Mouse (Mus musculus) limb, embryonic 15.5 days (tissue): ENCODE data around the gene AK157302. TPM values are rescaled to one million over a fixed set of nuclear protein-coding genes. Genes with fewer than 3 reads are reported as not detected.
"Not testable (repeated sequence)": the region's sequence is repeated elsewhere in the genome, so short reads cannot be mapped to it uniquely, and the experiment has no call there.

Source experiments
- ATAC-seq: fragments of 200-750 bp; cut with Nextera tagmentation; 2 replicates; pipeline ENCODE4 v1.8.0; 2017; ENCODE audit warnings: low read depth, moderate TSS enrichment; ENCODE audit not compliant: insufficient number of reproducible peaks, low FRiP score, low TSS enrichment
- H3K27ac ChIP-seq: fragments of 300-500 bp; sonication (generic); 2 replicates; pipeline ENCODE4 v1.5.1; 2015; ENCODE audit warnings: moderate library complexity, mild to moderate bottlenecking, inconsistent platforms
- H3K27me3 ChIP-seq: fragments of 300-500 bp; sonication (generic); 2 replicates; pipeline ENCODE4 v1.6.1; 2015; ENCODE audit warnings: inconsistent platforms
- H3K36me3 ChIP-seq: fragments of 300-500 bp; sonication (generic); 2 replicates; pipeline ENCODE4 v1.6.1; 2015; ENCODE audit warnings: inconsistent platforms
- H3K4me1 ChIP-seq: fragments of 300-500 bp; sonication (generic); 2 replicates; pipeline ENCODE4 v1.6.1; 2015; ENCODE audit warnings: inconsistent platforms
- H3K4me2 ChIP-seq: fragments of 300-500 bp; sonication (generic); 2 replicates; pipeline ENCODE4 v1.6.1; 2015; ENCODE audit warnings: mild to moderate bottlenecking, inconsistent platforms
- H3K4me3 ChIP-seq: fragments of 300-500 bp; sonication (generic); 2 replicates; pipeline ENCODE4 v1.5.1; 2015; ENCODE audit warnings: mild to moderate bottlenecking, inconsistent platforms
- H3K9ac ChIP-seq: fragments of 300-500 bp; sonication (generic); 2 replicates; pipeline ENCODE4 v1.6.1; 2015; ENCODE audit warnings: inconsistent platforms
- H3K9me3 ChIP-seq: fragments of 300-500 bp; sonication (generic); 2 replicates; pipeline ENCODE4 v1.6.1; 2016; ENCODE audit warnings: inconsistent platforms
- WGBS: fragments of 180-500 bp; shearing (Covaris S2); methylation state at CpG from one replicate; pipeline ENCODE4 v1.1.7; 2015; 5-methylcytosine and 5-hydroxymethylcytosine counted together
- polyA plus RNA-seq: library from polyadenylated mRNA; unstranded; fragments of >200 nt; fragmentation: Nextera tagmentation; extraction: Ambion mirVana; gene quantifications from 2 replicates; pipeline ENCODE4 v1.2.1, GENCODE M21; 2015

Gene AK157302
- 0.19 and 0.41 TPM in 2 replicates for polyA plus RNA-seq

- no peaks in the 10 kb centered on the region for H3K4me1 ChIP-seq
- H3K9ac ChIP-seq: no peak within 1 kb of the TSS
- no peaks in the 10 kb centered on the region for H3K36me3 ChIP-seq
- no peak within 1 kb of the TSS for H3K27ac ChIP-seq
- H3K4me3 ChIP-seq: no peak within 1 kb of the TSS
- 95% methylated on average over 21 of the region's 21 CpGs for WGBS
- H3K4me2 ChIP-seq: no peak within 1 kb of the TSS
- H3K27me3 ChIP-seq: no peaks in the 10 kb centered on the region
- no peaks in the 10 kb centered on the region for H3K9me3 ChIP-seq
- no peak for ATAC-seq
Measured at GRCm38 (mm10) chr13:21495080-21495479, at the start of gene AK157302. TSS of gene AK157302 (plus strand) at chr13:21495223.

DNA sequence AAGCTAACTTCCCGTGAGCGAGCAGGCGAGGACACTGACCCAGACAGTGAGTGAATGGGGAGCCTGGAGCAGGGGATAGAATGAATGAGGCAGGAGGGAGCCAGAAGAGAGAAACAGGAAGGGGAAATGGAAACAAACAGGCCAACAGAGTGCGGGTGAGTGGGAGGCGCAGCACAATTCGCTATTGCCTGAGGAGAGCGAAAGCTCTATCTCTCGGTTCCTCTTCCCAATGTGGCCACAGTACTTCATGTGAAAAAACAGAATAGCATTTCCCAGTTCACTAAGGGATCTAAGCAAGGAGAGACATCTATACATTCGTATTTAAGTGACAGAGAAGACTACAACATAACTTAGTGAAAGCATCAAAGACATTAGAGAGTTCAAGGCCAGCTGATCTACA, 48.2 kb upstream of the AK157302 start:
- WGBS: 89% methylated on average over 9 of the region's 9 CpGs
- Histone ChIP-seq H3K4me2 (no peak overlapping the region), H3K9me3 (no peaks in the 10 kb centered on the region)

DNA sequence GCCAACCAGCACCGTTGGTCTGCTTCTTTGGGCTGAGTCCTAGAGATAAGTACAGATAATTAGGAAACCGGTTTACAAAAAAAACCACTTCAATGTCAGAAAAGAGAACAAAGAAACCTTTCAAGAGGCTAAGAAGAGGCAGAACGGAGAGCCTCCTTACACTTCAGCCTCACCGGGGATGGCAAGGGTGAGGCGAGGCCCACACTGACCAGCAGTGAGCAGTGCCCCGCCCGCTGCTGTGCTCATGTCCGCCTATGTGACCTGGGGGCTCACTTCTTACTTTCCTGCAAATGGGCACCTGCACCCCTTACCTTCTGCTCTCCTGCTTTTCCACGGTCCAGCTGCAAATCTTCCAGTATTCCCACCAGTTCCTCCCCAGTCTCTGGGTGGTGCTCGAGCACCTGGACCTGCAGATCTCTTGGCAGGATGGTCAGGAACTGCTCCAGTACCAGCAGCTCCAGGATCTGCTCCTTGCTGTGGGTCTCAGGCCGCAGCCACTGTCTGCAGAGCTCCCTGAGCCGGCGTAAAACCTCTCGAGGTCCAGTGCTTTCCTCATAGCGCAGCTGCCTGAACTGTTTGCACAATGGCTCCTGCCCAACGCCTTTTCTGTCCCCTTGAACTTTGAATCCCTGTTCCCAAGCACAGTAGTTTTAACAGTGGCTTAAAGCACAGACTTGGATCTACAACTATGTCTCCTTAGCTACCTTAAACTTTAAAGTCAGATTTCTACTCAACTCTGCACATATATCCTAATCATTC, 47.0 kb upstream of the AK157302 start:
- Histone ChIP-seq H3K9me3 (no peaks in the 10 kb centered on the region), H3K27me3 (no peaks in the 10 kb centered on the region), H3K4me2 (no peak overlapping the region), H3K4me1 (peaks cover 7% of the 10 kb centered on the region), H3K27ac (no peak overlapping the region), H3K36me3 (peaks cover 57% of the 10 kb centered on the region), H3K9ac (no peak overlapping the region), H3K4me3 (no peak overlapping the region)
- no peak for ATAC-seq
- 85% methylated on average over 16 of the region's 16 CpGs for WGBS

More for the DNA sequence above, 48.2 kb upstream of the AK157302 start:
- H3K9ac ChIP-seq: no peak overlapping the region
- H3K4me3 ChIP-seq: no peak overlapping the region
- no peaks in the 10 kb centered on the region for H3K27me3 ChIP-seq
- H3K36me3 ChIP-seq: peaks cover 61% of the 10 kb centered on the region
- no peak for ATAC-seq
- H3K4me1 ChIP-seq: no peaks in the 10 kb centered on the region
- no peak overlapping the region for H3K27ac ChIP-seq

- H3K4me3 ChIP-seq: peak overlapping the region; percentile 72
- H3K27ac ChIP-seq: peak overlapping the region; percentile 79
- peak overlapping the region; percentile 57; the same call in 1 of the 2 replicates for H3K9ac ChIP-seq
- 0 out of 2 replicates have a peak, but pooled peaks cover 3% of the 10 kb centered on the region for H3K27me3 ChIP-seq
- H3K4me2 ChIP-seq: peak overlapping the region; percentile 50
- peaks cover 17% of the 10 kb centered on the region for H3K36me3 ChIP-seq
- peaks cover 10% of the 10 kb centered on the region for H3K4me1 ChIP-seq
- no peak for ATAC-seq
- H3K9me3 ChIP-seq: no peaks in the 10 kb centered on the region
- 4% methylated on average over 13 of the region's 13 CpGs for WGBS
Measured at GRCm38 (mm10) chr13:21453042-21453441, 42.0 kb upstream of the AK157302 start.

DNA sequence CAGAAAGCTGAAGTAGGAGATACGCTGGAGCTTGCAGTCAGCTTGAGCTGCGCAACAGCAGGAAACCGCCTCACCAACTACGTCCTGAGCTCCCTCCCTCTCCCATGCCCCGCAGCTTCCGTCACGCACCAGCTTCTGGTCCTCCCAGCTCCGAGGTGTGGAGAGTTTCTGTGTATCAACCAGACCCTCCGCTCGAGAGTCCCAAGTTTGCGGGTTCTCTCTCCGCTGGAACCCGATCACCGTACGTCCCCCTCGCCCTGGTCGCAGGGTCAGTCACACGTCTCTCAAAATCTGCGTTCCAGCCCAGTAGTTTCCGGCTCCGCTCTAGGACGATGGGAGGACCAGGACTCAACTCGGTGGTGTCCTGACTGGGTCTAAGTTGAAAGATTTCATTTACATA, 41.6 kb upstream of the AK157302 start, which contains the start of gene Zscan26:
Gene Zscan26, minus strand, starts transcription at position 282 of the 400 bp plus-strand sequence.
- peaks cover 10% of the 10 kb centered on the region for H3K4me1 ChIP-seq
- H3K4me3 ChIP-seq: peak within 1 kb of the TSS; percentile 72
- 0 out of 2 replicates have a peak, but pooled peaks cover 3% of the 10 kb centered on the region for H3K27me3 ChIP-seq
- ATAC-seq: peak; percentile 79; the same call in 1 of the 2 replicates
- no peaks in the 10 kb centered on the region for H3K9me3 ChIP-seq
- H3K9ac ChIP-seq: peak within 1 kb of the TSS; percentile 57; the same call in 1 of the 2 replicates
- under 1% methylated on average over 23 of the region's 23 CpGs for WGBS
- H3K27ac ChIP-seq: peak within 1 kb of the TSS; percentile 79
- peak within 1 kb of the TSS; percentile 50 for H3K4me2 ChIP-seq
- H3K36me3 ChIP-seq: peaks cover 13% of the 10 kb centered on the region

DNA sequence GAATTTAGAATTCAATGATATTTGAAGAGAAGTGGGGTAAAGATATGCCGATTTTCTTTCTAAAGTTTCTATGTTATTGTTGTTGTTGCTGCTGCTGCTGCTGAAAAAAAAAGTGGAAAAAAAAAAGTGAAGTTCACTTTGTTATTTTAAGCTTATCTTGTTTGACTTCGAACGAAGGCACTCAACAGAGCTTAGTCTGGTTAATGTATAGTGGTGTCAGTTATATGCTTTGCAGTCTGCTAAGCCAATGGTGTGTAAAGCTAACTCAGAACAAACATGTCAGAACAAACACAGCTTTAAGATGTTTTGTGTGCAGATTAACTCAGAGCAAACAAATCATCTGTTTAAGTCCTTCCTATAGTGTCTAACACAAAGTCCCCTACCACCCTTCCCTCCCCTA, 40.9 kb upstream of the AK157302 start:
- Histone ChIP-seq H3K4me1 (peaks cover 10% of the 10 kb centered on the region), H3K9ac (no peak overlapping the region), H3K27me3 (0 out of 2 replicates have a peak, but pooled peaks cover 3% of the 10 kb centered on the region), H3K27ac (no peak overlapping the region), H3K36me3 (peaks cover 6% of the 10 kb centered on the region; the same call in 1 of the 2 replicates), H3K9me3 (no peaks in the 10 kb centered on the region), H3K4me2 (no peak overlapping the region), H3K4me3 (no peak overlapping the region)
- ATAC-seq: no peak
- 94% methylated on average over 3 of the region's 3 CpGs for WGBS

GRCm38 (mm10) chr13:21456347-21456746, 38.7 kb upstream of the AK157302 start:
- Histone ChIP-seq H3K27ac (no peak overlapping the region), H3K4me3 (no peak overlapping the region), H3K27me3 (0 out of 2 replicates have a peak, but pooled peaks cover 3% of the 10 kb centered on the region), H3K4me2 (no peak overlapping the region), H3K9me3 (no peaks in the 10 kb centered on the region), H3K36me3 (0 out of 2 replicates have a peak, but pooled peaks cover 4% of the 10 kb centered on the region), H3K9ac (no peak overlapping the region), H3K4me1 (peaks cover 10% of the 10 kb centered on the region)
- 12% methylated on average over 4 of the region's 4 CpGs for WGBS
- no peak for ATAC-seq

GRCm38 (mm10) chr13:21462516-21462915, 32.5 kb upstream of the AK157302 start:
- not testable (repeated sequence) for H3K27ac ChIP-seq, H3K9me3 ChIP-seq, H3K9ac ChIP-seq, H3K4me1 ChIP-seq, H3K27me3 ChIP-seq, H3K4me3 ChIP-seq, ATAC-seq, H3K36me3 ChIP-seq, H3K4me2 ChIP-seq
- WGBS: 47% methylated on average over 9 of the region's 9 CpGs

GRCm38 (mm10) chr13:21467336-21467735, 27.7 kb upstream of the AK157302 start:
- ATAC-seq: no peak
- H3K27me3 ChIP-seq: no peaks in the 10 kb centered on the region

GRCm38 (mm10) chr13:21468061-21469019, 26.7 kb upstream of the AK157302 start, which contains the start of gene Nkapl:
TSS of gene Nkapl (minus strand) at chr13:21468509.
- H3K4me1 ChIP-seq: peaks cover 4% of the 10 kb centered on the region
- ATAC-seq: peak; percentile 91
- H3K27ac ChIP-seq: peak within 1 kb of the TSS; percentile 4; the same call in 1 of the 2 replicates
- H3K27me3 ChIP-seq: no peaks in the 10 kb centered on the region
- peak within 1 kb of the TSS; percentile 39; the same call in 1 of the 2 replicates for H3K9ac ChIP-seq
- no peaks in the 10 kb centered on the region for H3K36me3 ChIP-seq
- no peaks in the 10 kb centered on the region for H3K9me3 ChIP-seq
- H3K4me3 ChIP-seq: peak within 1 kb of the TSS; percentile 50
- under 1% methylated on average over 54 of the region's 54 CpGs for WGBS
- H3K4me2 ChIP-seq: peak within 1 kb of the TSS; percentile 81

More at GRCm38 (mm10) chr13:21467336-21467735, 27.7 kb upstream of the AK157302 start:
- H3K27ac ChIP-seq: no peak overlapping the region
- no peak overlapping the region for H3K9ac ChIP-seq
- no peaks in the 10 kb centered on the region for H3K9me3 ChIP-seq
- H3K4me1 ChIP-seq: peaks cover 4% of the 10 kb centered on the region
- WGBS: 85% methylated on average over 10 of the region's 10 CpGs
- no peak overlapping the region for H3K4me3 ChIP-seq
- H3K4me2 ChIP-seq: no peak overlapping the region
- H3K36me3 ChIP-seq: no peaks in the 10 kb centered on the region

DNA sequence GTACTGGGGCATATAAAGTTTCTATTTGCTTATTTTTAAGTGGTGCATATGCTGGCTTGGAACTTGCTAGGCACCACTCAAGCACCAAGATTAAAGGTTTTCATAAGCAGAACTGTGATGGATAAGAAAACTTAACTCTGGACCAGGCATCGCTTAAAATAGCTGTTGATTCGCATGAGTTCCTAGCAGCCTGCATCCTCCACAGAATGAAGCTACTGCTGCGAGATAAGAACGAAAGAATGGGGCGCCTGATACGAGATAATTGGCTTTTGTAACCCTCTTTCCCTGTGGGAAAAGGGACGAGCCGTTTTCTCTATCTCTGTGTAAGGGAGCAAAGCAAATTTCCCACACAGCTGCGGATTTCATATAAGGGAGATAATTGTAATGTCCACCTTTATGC, 25.9 kb upstream of the AK157302 start:
- Histone ChIP-seq H3K9ac (no peak overlapping the region), H3K36me3 (no peaks in the 10 kb centered on the region), H3K27me3 (no peaks in the 10 kb centered on the region), H3K4me1 (peaks cover 4% of the 10 kb centered on the region), H3K4me2 (peak overlapping the region; percentile 81), H3K4me3 (no peak overlapping the region), H3K27ac (no peak overlapping the region), H3K9me3 (no peaks in the 10 kb centered on the region)
- no peak for ATAC-seq
- WGBS: 41% methylated on average over 9 of the region's 9 CpGs
